In genomic region chr9:57076701-57077660, GRCm38 (mm10) we compare ENCODE assay signal across 8 mouse cellular contexts. TPM values are rescaled to one million over a fixed set of nuclear protein-coding genes. Genes with fewer than 3 reads are reported as not detected.
DNase-seq lines count a peak whose midpoint lies in the region; ATAC-seq and TF ChIP-seq lines count a peak whose summit lies in the region.

No protein-coding gene starts in this region.

- intact Hi-C loops in heart, adult 2 months (cut with DNase I), result loop anchor here (10.0 kb wide), 1 partner anchor 758 kb away; the partner anchor contains the start of gene Arid3b

- peak overlapping the region; percentile 84 for H3K4me2 ChIP-seq in embryonic facial prominence, embryonic 13.5 days
- H3K4me2 ChIP-seq in limb, embryonic 13.5 days (replicated peaks), result peak overlapping the region; percentile 86
- peak overlapping the region; percentile 89 for H3K4me2 ChIP-seq in midbrain, embryonic 15.5 days

- TF ChIP-seq EP300 in heart, adult 2 months (IDR thresholded peaks at IDR 0.05; ENCODE audit: insufficient read depth, low read depth, low read length), result no peak

- peaks cover 13% of the 10 kb centered on the region for H3K4me1 ChIP-seq in embryonic facial prominence, embryonic 13.5 days
- peaks cover 4% of the 10 kb centered on the region for H3K4me1 ChIP-seq in heart, adult 2 months (ENCODE audit: control insufficient read depth, insufficient read depth, low read length)
- peaks cover 17% of the 10 kb centered on the region for H3K4me1 ChIP-seq in limb, embryonic 13.5 days
- peaks cover 28% of the 10 kb centered on the region for H3K4me1 ChIP-seq in midbrain, embryonic 15.5 days

- peak overlapping the region; percentile 92 for H3K9ac ChIP-seq in embryonic facial prominence, embryonic 13.5 days
- peak overlapping the region; percentile 80 for H3K9ac ChIP-seq in heart, adult 2 months (ENCODE audit: low read depth, low read length)
- H3K9ac ChIP-seq in limb, embryonic 13.5 days, result peak overlapping the region; percentile 92
- peak overlapping the region; percentile 82 for H3K9ac ChIP-seq in midbrain, embryonic 15.5 days

- no peaks in the 10 kb centered on the region for H3K27me3 ChIP-seq in embryonic facial prominence, embryonic 13.5 days
- no peaks in the 10 kb centered on the region for H3K27me3 ChIP-seq in heart, adult 2 months (ENCODE audit: control insufficient read depth, insufficient read depth, low read length)
- H3K27me3 ChIP-seq in limb, embryonic 13.5 days, result no peaks in the 10 kb centered on the region
- H3K27me3 ChIP-seq in midbrain, embryonic 15.5 days (replicated peaks), result no peaks in the 10 kb centered on the region

- H3K27ac ChIP-seq in embryonic facial prominence, embryonic 13.5 days, result peak overlapping the region; percentile 99
- H3K27ac ChIP-seq in heart, adult 2 months, result peak overlapping the region; percentile 98
- H3K27ac ChIP-seq in limb, embryonic 13.5 days, result peak overlapping the region; percentile 97
- H3K27ac ChIP-seq in midbrain, embryonic 15.5 days, result peak overlapping the region; percentile 97

- WGBS in embryonic facial prominence, embryonic 13.5 days, result under 1% methylated on average over 70 of the region's 72 CpGs
- WGBS in heart, adult 2 months, result 1% methylated on average over 53 of the region's 72 CpGs
- WGBS in limb, embryonic 13.5 days, result under 1% methylated on average over 59 of the region's 72 CpGs
- WGBS in midbrain, embryonic 15.5 days, result under 1% methylated on average over 54 of the region's 72 CpGs

- H3K79me2 ChIP-seq in heart, adult 2 months (replicated peaks; ENCODE audit: control insufficient read depth, insufficient read depth, low read length), result peaks cover 7% of the 10 kb centered on the region

- ATAC-seq in cerebellum, adult (ENCODE audit: insufficient number of reproducible peaks, low FRiP score, low TSS enrichment), result no peak
- peak; percentile 7 for ATAC-seq in embryonic facial prominence, embryonic 13.5 days (ENCODE audit: insufficient number of reproducible peaks, insufficient read depth, low FRiP score, low TSS enrichment, low read depth)
- peak; percentile 2 for ATAC-seq in limb, embryonic 13.5 days (ENCODE audit: low FRiP score, low read depth)
- ATAC-seq in midbrain, embryonic 15.5 days (replicated peaks), result peak; percentile 23

- DNase-seq in cerebellum, adult 11 months, result peak; percentile 90
- DNase-seq in heart, adult 2 months, result peak; percentile 92 to 94
- DNase-seq in kidney, adult 9 months, result peak; percentile 92
- DNase-seq in spleen, adult 18-20 months, result peak; percentile 85 to 92

- no peak for TF ChIP-seq POLR2A in heart, adult 2 months (IDR thresholded peaks at IDR 0.05; ENCODE audit: insufficient read depth, low read depth, low read length)

- H3K4me3 ChIP-seq in embryonic facial prominence, embryonic 13.5 days, result peak overlapping the region; percentile 94
- H3K4me3 ChIP-seq in heart, adult 2 months, result peak overlapping the region; percentile 95
- peak overlapping the region; percentile 94 for H3K4me3 ChIP-seq in limb, embryonic 13.5 days
- H3K4me3 ChIP-seq in midbrain, embryonic 15.5 days, result peak overlapping the region; percentile 81

- TF ChIP-seq CTCF in heart, adult 2 months (IDR thresholded peaks at IDR 0.05), result no peak

- no peaks in the 10 kb centered on the region for H3K9me3 ChIP-seq in embryonic facial prominence, embryonic 13.5 days
- H3K9me3 ChIP-seq in limb, embryonic 13.5 days, result no peaks in the 10 kb centered on the region
- no peaks in the 10 kb centered on the region for H3K9me3 ChIP-seq in midbrain, embryonic 15.5 days

- H3K36me3 ChIP-seq in embryonic facial prominence, embryonic 13.5 days, result no peaks in the 10 kb centered on the region
- H3K36me3 ChIP-seq in heart, adult 2 months (ENCODE audit: control insufficient read depth, insufficient read depth, low read length), result no peaks in the 10 kb centered on the region; the same call in 1 of the 2 replicates
- H3K36me3 ChIP-seq in limb, embryonic 13.5 days, result no peaks in the 10 kb centered on the region
- H3K36me3 ChIP-seq in midbrain, embryonic 15.5 days (replicated peaks), result no peaks in the 10 kb centered on the region

RNA-seq across cellular contexts. Expression of gene Sin3a, which starts 5.1 kb away (rescaled TPM):
- polyA plus RNA-seq in embryonic facial prominence, embryonic 13.5 days (2015; fragmentation: Nextera tagmentation; extraction: Ambion mirVana), result 35.2 and 45.1 TPM in 2 replicates
- total RNA-seq in heart, adult 2 months (2021), result 10 to 100 TPM; 22.4 to 28.7 TPM
- polyA plus RNA-seq in heart, adult 2 months (2012; rRNA removed), result 50.5 and 52.0 TPM in 2 replicates
- polyA plus RNA-seq in limb, embryonic 13.5 days (2015; fragmentation: Nextera tagmentation; extraction: Ambion mirVana), result 32.4 and 40.2 TPM in 2 replicates
- polyA plus RNA-seq in midbrain, embryonic 15.5 days (2015; fragmentation: Nextera tagmentation; extraction: Ambion mirVana), result 25.0 and 25.9 TPM in 2 replicates

RNA-seq across cellular contexts. Expression of gene Man2c1, which starts 53.5 kb away (rescaled TPM):
- 66.9 and 77.5 TPM in 2 replicates for polyA plus RNA-seq in embryonic facial prominence, embryonic 13.5 days (2015; fragmentation: Nextera tagmentation; extraction: Ambion mirVana)
- total RNA-seq in heart, adult 2 months (2021), result 10 to 100 TPM; 44.1 to 47.6 TPM
- polyA plus RNA-seq in heart, adult 2 months (2012; rRNA removed), result 124 and 128 TPM in 2 replicates
- polyA plus RNA-seq in limb, embryonic 13.5 days (2015; fragmentation: Nextera tagmentation; extraction: Ambion mirVana), result 64.5 and 71.0 TPM in 2 replicates
- 102 and 109 TPM in 2 replicates for polyA plus RNA-seq in midbrain, embryonic 15.5 days (2015; fragmentation: Nextera tagmentation; extraction: Ambion mirVana)
